Mouse (Mus musculus): Measurements from ENCODE around the gene Cdkn1b.

Cdkn1b gene

DNA sequence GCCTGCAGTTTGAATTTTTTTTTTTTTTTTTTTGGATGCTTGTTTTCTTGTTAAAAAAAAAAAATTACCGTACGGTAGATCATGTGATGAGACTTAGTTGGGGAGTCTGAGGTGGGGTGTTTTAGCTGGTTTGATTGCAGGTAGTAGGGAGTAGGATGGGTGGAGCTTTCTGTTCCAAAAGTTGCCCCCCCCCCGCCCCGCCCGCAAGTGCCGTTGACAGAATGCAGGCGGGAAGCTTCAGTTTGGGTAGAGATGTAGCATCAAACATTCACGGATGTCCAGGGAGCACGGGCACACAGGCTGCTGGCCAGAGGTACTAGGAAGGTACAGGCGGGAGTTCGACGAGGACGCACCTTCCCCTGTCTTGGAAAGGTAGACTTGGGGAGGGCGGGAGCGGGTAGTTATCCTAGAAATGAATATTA lies 8.7 kb downstream of the Cdkn1b start:
- peak; percentile 66 for DNase-seq (ENCODE audit: low spot score)

DNA sequence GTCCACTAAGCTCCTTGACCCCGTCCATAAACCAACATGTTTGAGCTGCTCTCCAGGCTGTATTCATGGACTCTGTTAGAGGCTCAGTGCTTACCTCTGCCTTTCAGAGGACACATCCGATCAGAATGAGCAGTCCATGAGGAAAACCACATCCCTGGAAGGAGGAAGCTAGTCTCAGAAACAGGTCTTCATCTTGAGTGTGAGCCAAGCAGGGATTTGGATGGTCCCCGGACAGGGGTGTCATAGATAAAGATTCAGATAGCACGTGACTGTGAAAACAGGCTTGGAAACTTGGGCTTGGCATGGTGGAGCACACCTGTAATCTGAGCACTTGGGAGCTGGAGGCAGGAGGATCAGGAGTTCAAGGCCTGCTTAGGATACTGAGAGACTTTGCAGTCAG lies 9.7 kb downstream of the Cdkn1b start:
- peak; percentile 37 for DNase-seq (ENCODE audit: low spot score)

DNA sequence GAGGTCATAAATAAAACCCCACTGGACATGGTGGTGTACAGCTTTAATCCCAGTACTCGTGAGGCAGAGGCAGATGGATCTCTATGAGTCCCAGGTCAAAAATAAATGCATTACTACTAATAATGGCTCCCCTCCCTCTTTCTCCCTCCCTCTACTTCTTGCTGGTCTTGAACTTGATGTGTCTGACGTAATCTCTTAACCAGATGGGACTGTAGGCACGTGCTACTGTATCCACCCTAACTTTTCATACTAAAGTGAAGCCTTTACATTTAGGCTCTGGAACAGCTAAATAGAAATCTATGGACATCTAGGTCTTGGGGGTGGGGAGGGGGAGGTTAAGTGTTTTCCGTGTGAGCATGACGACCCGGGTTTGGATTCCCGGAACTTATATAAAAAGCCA lies 10.2 kb downstream of the Cdkn1b start:
- DNase-seq (ENCODE audit: low spot score) = no peak

DNA sequence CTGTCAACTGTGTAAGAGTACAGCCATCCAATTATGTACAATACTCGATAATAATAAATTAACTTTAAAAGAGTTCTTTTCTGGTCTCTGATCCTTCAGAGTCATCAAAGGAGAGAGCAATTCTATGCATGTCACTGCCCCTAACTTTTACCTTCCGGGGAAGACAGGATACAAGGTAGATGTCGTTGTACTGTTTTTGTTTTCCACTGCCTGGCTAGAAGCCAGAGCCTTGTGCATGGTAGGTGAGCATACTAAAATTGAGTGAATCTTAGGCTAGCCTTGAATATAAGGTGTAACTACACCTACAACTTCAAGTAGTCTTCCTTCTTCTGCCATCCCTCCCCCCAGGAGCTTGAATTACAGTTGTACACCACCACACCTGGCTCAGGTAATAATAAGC lies 10.9 kb downstream of the Cdkn1b start:
- no peak for DNase-seq (ENCODE audit: low spot score)

DNA sequence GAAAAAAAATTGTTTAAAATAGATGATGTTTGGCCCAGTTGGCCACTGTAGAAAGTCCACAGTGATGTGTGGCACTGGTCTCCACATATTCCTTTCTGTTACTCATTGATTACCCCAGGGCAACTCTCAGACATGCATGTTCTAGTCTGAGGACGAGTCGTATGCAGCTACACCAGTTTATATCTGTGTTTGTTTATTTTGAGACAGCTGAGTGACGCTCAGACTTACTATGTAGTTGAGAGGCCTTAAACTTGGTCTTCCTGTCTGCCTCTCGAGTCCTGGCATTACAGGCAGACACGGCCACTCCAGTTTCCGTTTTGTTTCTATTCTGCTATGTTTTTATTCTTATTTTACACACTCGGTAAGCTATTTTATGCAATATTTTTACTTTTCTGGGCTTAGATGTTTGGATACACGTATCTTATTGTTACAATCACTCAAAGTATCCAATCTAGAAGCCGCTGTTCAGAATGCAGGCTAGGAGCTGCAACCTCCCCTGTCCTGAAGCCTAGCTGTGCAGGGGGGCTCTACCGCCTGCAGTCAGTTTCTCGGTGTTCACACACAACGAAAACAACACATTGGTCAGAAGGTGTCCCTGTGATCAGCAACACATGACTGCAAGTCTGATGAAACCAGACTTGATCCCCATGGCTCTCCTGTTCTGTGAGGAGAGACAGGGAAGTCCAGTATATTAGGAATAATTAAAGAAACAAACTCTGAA lies 12.4 kb downstream of the Cdkn1b start:
- no peak for DNase-seq (ENCODE audit: low spot score)

DNA sequence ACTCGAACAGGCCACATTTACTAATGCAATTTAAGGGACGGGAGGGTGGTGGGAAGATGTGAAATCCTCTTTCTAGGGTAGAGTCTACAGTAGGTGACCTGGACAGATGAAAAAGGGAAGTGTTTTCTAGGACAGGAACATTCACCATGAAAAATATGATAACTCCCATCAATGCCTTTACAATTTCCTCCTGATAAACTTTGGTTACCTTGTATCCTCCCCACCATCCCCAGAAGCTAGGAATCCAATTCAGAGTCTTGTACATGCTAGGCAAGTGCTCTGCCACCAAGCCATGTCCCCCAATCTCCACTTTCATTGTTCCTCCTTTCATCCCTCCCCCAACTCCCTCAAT lies 13.0 kb downstream of the Cdkn1b start:
- DNase-seq (ENCODE audit: low spot score) = no peak

DNA sequence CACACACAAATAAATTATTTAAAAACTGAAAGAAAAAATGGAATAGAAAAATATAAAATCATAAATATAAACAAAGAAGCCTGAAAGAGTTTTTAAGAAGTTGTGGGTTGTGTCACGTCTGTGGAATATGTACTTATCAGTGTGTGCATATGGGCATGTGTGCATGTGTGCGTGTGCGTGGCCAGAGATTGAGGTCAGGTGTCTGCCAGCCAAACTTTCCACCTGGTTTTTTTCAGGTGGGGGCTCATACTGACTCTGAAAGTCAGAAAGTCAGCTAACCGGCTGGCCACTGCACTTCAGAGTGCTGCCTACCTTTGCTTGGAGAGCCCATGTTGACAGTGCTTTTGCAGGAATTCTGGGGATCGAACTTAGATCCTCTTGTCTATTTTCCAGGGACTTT lies 14.1 kb downstream of the Cdkn1b start:
- DNase-seq (ENCODE audit: low spot score) = no peak

DNA sequence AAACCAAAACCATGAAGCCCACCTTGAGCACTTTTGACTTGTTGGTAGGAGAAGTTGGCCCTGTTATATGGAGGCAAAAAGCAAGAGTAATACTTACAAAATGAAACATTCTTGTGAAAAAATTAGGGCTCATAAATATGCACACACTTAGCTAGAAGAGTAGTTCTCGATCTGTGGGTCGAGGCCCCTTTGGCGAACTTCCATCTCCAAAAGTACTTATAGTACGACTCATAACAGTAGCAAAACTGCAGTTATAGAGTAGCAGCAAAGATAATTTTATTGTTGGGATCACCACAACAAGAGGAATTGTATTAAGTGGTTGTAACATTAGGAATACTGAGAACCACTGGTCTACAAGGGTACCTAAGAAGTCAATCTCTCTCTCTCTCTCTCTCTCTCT lies 19.6 kb downstream of the Cdkn1b start:
- no peak for DNase-seq (ENCODE audit: low spot score)

DNA sequence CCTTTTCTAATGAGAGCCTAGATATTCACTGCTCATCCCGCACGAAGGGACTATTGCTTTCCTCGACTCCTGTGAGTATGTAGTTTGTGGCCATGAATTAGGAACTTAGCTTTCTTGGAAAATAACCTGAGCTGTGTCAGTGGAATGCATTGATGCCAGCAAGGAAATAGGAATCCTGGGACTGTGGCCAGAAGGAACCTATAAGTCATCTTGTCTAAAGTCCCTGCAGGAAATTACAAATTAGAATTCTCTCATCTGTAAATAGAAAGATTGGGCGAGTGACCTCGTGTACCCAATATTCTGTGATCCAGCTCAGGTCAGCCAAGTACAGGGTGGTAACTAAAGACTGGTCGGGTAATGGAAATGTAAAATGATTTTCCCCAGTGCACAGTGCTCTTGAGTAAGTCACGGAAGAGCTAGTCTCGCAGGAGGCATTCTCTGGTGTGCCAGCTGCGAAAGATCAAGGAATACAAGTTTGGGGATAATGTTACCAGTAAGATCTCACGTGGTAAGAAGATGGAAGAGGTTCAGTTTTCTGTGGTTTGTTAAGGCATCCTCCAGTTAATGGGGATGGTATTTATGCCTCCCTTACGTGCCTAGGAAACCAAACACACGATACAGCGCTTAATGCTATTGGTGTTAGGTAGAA lies 23.7 kb downstream of the Cdkn1b start:
- DNase-seq (ENCODE audit: low spot score) = no peak

DNA sequence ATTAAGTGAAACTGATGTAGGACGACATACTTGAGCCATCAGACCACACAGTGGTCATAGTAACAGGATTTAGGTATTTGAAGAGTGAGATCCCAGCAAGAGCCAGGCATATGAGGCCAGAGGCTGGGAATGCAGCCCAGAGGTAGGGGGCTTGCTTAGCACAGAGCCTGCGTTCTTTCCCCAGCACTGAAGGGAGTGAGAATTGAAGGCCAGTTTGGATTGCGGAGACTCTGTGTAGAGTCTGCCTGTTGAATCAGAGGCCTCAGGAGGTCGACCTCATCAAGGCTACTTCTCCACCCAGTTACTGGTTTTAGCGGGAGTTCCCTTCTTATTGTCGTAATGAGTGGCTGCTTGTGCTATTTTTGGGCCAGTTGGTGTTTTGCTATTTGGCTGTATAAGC lies 25.9 kb downstream of the Cdkn1b start:
- DNase-seq (ENCODE audit: low spot score) = no peak

DNA sequence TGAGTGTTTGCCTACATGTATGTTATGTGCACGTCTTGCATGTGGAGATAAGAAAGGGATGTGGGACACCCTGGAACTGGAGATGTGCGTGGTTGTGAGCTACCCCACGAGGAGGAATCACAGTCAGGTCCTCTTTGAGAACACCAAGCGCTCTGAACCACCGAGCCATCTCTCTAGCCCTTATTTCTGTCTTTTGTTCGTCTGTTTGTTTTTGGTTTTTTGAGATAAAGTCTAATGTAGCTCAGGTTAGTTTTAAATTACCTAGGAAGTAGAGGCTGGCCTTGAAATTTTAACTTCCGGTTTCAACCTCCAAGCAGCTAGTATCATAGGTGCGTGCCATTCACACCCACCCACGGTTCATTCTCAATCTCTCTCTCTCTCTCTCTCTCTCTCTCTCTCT lies 26.7 kb downstream of the Cdkn1b start:
- no peak for DNase-seq (ENCODE audit: low spot score)

DNA sequence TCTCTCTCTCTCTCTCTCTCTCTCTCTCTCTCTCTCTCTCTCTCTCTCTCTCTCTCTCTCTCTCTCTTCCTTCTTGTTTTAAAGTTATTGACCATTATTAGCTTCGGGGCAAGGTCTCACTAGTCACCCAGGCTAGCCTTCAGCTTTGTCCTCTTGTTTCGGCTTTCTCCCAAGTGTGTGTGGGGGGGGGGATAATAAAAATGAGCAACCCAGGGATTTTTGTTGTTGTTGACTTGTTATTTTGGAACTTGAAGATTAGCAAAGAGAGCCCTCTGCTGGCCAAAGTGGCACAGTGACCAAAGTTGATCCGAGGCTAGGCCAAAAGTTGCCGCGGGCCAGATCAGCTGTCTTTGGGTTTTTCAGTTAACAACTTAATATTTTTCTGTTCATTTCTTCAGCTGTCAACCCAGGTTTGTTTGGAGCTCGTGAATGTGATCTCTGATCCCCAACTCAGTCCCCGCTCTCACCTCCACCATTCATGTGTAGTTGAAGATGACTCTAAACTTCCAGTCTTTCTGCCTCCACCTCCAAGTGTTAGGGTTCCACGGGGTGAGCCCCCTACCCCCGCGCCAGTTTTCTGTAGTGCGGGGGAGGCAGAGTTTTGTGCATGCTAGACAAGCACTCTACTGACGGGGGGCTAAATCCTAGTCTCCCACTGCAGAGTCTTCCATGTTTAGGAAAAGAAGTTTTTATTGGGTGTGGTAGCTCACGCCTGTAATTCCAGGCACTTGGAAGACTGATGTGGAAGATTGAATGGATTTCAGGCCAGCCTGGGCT lies 27.3 kb downstream of the Cdkn1b start:
- peak; percentile 85 for DNase-seq (ENCODE audit: low spot score)

DNA sequence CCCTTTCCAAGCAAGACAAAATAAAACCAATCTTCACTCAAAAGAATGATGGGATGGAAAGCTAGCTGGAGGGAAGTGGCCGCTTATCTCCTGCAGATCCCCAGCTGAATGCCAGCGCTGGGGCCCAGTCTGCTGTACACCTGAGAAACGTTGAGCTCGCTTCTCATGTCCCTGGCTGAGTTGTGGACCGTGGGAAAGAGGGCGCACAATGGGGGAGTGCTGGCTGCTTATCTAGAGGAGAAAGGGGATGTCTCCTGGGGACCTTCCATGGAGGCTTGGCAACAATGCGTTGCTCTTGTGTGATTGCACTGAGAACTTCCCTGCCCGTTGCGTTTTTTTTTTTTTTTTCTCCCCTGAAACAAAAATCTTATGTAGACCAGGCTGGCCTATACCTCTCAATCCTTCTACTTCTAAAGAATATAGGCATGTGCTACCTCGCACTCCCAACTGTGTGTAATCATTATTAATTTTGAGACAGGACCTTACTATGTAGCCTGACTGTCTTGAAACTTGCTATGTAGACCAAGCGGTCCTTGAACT lies 28.4 kb downstream of the Cdkn1b start:
- no peak for DNase-seq (ENCODE audit: low spot score)

DNA sequence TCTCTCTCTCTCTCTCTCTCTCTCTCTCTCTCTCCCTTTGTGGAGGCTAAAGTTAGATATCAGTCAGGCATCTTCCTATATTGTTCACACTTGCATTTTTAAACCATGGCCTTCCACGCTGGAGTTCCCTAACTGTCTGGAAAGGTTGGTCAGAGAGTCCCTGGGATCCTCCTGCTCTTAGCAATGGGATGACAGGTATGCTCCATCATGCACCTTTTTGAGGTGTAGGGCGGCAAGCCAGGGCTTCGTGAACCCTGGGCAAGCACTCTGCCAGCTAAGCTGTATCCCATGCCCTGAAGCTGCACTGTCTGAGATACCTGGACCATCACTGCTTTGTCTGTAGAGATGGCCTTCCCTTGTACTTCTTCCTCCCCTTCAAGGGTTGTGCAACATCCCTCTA lies 29.0 kb downstream of the Cdkn1b start:
- no peak for DNase-seq (ENCODE audit: low spot score)

DNA sequence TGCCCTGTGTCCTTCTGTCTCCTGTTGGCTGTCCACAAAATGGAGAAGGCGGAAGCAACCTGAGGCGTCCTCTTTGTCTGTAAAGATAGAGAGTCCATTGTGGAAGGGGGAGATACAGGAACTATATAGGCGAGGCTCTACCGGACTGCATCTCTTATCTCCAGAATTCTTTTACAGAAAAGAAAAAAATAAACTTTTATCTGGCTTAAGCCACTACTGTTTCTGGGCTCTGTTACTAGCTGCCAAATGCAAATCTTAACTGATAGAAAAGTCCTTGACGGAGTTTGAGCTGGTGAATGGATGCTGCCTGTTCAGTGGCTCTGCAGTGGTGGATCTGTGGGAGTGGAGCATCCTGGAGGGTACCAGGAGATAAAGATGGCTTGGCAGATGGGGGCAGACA lies 31.2 kb downstream of the Cdkn1b start:
- DNase-seq (ENCODE audit: low spot score) = no peak

DNA sequence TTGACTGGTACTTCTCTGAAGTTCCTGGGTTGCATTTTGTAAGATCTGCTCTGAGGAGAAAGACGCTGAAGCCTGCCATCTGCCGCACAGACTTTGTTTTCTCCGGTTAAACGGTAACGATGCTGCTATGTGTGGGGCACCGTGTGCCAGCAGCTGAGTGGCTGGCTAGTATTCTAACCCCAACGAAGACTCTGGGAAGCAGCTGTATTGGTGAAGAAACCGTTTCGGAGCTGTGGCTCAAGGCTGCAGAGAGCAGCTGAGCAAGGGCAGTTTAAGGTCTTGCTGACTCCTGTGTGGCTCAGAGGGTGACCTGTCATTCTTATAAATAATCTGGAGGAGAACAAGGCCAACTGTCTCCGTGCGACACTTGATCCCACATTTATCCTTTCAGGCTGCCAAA lies 33.8 kb downstream of the Cdkn1b start:
- DNase-seq (ENCODE audit: low spot score) = no peak

DNA sequence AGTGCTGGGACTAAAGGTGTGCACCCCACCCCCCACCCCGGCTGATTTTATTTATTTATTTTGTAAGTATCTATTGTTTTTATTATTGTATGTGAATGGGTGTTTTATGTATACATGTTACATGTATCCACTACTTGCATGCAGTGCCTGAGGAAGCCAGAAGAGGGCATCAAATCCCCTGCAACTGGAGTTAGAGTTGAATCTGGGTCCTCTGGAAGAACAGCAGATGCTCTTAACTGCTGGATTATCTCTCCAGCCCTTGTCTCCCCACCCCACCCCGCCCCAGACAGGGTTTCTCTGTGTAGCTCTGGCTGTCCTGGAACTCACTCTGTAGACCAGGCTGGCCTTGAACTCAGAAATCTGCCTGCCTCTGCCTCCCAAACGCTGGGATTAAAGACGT lies 36.2 kb downstream of the Cdkn1b start:
- no peak for DNase-seq (ENCODE audit: low spot score)

DNA sequence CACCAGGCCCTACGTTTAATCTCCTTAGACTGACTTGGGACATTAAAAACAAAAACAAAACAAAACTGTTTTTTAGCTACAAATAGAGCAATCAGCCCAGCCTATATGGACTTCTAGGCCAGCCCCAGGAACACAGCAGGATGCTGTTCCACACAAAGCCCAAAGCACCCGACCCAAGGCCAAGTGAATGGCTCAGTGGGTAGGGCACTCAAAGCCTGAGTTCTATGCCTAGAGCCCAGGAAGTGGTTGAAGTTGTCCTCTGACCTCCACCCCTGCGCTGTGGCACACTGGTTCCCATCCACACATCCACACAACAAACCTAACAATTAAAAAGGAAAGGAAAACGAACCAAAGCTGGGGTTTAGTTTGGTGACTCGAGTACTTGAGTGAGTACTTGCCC lies 41.1 kb downstream of the Cdkn1b start:
- no peak for DNase-seq (ENCODE audit: low spot score)

DNA sequence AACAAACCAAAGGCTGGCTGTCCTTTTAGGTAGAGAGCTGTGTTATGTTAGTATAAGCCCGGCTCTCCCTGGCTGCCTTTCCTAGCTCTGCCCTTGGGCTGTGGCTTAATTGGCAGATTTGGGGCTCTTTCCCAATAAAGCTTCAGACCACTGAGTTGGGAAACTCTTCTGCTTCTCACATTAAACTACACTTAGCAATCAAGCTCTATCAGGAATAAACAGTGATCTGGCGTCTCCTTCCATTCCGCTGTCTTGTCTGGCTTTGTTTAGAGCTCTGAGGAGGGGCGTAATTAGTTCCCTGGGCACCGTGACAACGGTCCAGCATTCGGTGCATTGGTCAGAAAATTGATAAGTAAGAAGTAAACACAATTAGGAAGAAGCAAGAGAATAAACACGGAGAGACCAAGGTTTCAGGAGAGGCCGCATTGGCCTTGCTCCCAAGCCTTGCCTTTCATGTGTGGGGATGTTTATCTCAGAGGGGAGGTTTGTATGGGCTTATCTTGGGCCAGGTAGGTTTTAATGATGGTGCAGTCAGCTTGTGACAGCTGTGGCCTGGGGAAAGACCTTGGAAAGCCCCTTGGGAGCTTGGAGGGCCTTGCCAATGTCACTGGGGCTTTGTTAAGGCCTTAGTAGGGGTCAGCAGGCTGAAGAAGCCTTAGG lies 41.8 kb downstream of the Cdkn1b start:
- DNase-seq (ENCODE audit: low spot score) = no peak

DNA sequence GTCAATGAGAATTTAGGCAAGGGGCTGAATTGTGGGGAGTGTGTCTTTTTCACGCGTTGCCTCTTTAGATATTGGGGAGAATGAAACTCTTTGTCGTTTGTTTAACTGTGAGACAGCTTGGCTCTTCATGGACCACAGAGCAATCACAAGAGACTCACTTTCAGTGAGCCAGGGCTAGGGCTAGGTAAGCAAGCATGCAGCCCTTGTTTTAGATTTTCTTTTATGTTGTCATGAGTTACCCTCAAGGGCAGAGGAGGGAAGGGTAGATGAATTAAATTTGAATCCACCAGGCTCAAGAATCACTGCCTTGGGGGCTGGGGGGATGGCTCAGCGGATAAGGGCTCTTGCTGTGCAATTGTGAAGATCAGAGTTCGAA lies 42.3 kb downstream of the Cdkn1b start:
- peak; percentile 41 for DNase-seq (ENCODE audit: low spot score)

DNA sequence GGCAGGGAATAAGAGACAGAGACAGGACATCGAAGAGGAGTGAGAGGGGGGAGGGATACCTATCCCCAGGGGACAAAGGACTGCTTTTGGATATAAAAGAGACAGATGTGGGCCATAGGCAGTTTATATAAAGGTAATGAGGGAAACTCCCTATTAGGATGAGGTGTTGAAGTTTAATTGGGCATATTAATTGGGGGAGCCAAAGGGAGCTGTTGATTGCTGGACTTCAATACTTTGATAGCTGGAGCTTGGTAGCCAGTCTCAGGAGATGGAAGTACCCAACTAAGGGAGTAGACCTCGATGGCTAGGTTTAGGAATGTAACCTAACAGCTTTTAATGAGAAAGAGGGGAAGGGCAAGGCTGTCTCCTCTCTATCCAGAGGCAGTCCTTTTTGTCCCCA lies 43.7 kb downstream of the Cdkn1b start:
- DNase-seq (ENCODE audit: low spot score) = no peak

DNA sequence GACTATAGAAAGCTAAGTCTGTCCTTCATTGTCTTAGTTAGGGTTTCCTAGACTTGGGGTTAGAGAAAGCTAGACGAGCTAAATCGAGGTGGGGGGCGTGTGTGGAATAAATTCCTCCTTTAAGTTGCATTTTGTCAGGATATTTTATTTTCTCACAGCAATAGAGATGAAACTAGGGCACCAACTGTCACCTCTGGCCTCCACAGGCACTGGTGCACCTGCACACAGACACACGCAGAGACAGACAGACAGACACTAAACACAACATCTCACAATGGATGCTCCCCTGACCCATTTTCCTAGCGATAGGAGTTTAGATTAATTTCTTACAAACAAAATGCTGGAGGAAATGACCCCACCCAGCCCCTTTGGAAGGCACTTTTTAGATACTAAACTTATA lies 46.5 kb downstream of the Cdkn1b start:
- no peak for DNase-seq (ENCODE audit: low spot score)

DNA sequence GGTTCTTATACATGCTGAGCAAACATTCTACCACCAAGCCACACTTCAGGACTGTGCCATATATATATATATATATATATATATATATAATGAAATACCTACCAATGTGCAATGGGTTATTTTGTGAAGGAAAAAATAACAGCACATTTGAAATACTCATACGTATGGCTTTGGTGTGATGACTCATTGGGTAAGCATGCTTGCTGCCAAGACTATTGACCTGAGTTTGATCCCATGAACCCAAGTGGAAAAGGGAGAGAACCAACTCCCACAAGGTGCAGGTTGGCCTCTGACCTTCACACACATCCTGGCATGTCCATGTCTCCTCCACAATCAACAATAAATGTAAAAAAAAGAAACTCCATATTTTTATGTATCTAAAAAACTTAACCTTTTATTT lies 48.1 kb downstream of the Cdkn1b start:
- DNase-seq (ENCODE audit: low spot score) = no peak
